8 mouse cellular contexts compared by ENCODE assay signal in genomic region chr17:87105941-87106340, GRCm38 (mm10). TPM values are rescaled to one million over a fixed set of nuclear protein-coding genes. Genes with fewer than 3 reads are reported as not detected.
DNase-seq lines count a peak whose midpoint lies in the region; ATAC-seq and TF ChIP-seq lines count a peak whose summit lies in the region.

No protein-coding gene starts in this region.

- TF ChIP-seq CTCF in embryonic fibroblast, embryonic 13.5 days (IDR thresholded peaks at IDR 0.05; ENCODE audit: borderline replicate concordance, insufficient read depth, low read length): no peak

- 87% methylated on average over 7 of the region's 7 CpGs for WGBS in hindbrain, embryonic 14.5 days
- WGBS in midbrain, embryonic 16.5 days: 83% methylated on average over 7 of the region's 7 CpGs

- peaks cover 66% of the 10 kb centered on the region for H3K4me1 ChIP-seq in megakaryocyte, embryonic 14.5 days
- peaks cover 13% of the 10 kb centered on the region for H3K4me1 ChIP-seq in embryonic fibroblast, embryonic 13.5 days (ENCODE audit: control insufficient read depth, insufficient read depth, low read length)
- H3K4me1 ChIP-seq in hindbrain, embryonic 14.5 days (replicated peaks; ENCODE audit: control insufficient read depth, insufficient read depth, low read length): peaks cover 19% of the 10 kb centered on the region
- H3K4me1 ChIP-seq in midbrain, embryonic 16.5 days (ENCODE audit: control insufficient read depth, insufficient read depth, low read length): peaks cover 22% of the 10 kb centered on the region

- H3K4me3 ChIP-seq in megakaryocyte, embryonic 14.5 days (replicated peaks): peak overlapping the region; percentile 97
- peak overlapping the region; percentile 60 for H3K4me3 ChIP-seq in embryonic fibroblast, embryonic 13.5 days (ENCODE audit: insufficient read depth, low read length)
- peak overlapping the region; percentile 68; the same call in 1 of the 2 replicates for H3K4me3 ChIP-seq in hindbrain, embryonic 14.5 days (replicated peaks; ENCODE audit: low read length)
- peak overlapping the region; percentile 79 for H3K4me3 ChIP-seq in midbrain, embryonic 16.5 days (ENCODE audit: low read depth, low read length)

- peaks cover 3% of the 10 kb centered on the region for H3K27me3 ChIP-seq in megakaryocyte, embryonic 14.5 days (replicated peaks)
- H3K27me3 ChIP-seq in hindbrain, embryonic 14.5 days (ENCODE audit: control insufficient read depth, insufficient read depth, low read length): no peaks in the 10 kb centered on the region
- no peaks in the 10 kb centered on the region for H3K27me3 ChIP-seq in midbrain, embryonic 16.5 days (ENCODE audit: control insufficient read depth, insufficient read depth, low read depth, low read length)

- peak overlapping the region; percentile 99 for H3K27ac ChIP-seq in embryonic fibroblast, embryonic 13.5 days (ENCODE audit: insufficient read depth, low read length)
- H3K27ac ChIP-seq in hindbrain, embryonic 14.5 days: peak overlapping the region; percentile 91; the same call in 1 of the 2 replicates
- peak overlapping the region; percentile 74 for H3K27ac ChIP-seq in midbrain, embryonic 16.5 days (ENCODE audit: low read length)

- intact Hi-C loops in left cerebral cortex, postnatal 25 days (cut with DNase I): loop anchor here (5.0 kb wide), 4 partner anchors 61 to 144 kb away; partner anchors contain the start of gene Rhoq

- DNase-seq in hindbrain, embryonic 14.5 days (ENCODE audit: low spot score): no peak
- DNase-seq in left cerebral cortex, postnatal 25 days (ENCODE audit: low spot score in 2 of 2): no peak
- no peak for DNase-seq in adrenal gland, adult 8-10 months

- ATAC-seq in megakaryocyte, adult 5-6 weeks (ENCODE audit: poor library complexity, severe bottlenecking): no peak
- no peak for ATAC-seq in hindbrain, embryonic 14.5 days (ENCODE audit: low FRiP score)
- ATAC-seq in midbrain, embryonic 16.5 days: no peak
- no peak for ATAC-seq in monocyte, adult 5-6 weeks (replicated peaks; ENCODE audit: insufficient number of reproducible peaks, low FRiP score, low TSS enrichment, poor library complexity, severe bottlenecking)

- peak overlapping the region; percentile 79 for H3K4me2 ChIP-seq in hindbrain, embryonic 14.5 days (replicated peaks)
- H3K4me2 ChIP-seq in midbrain, embryonic 16.5 days (ENCODE audit: low read length): peak overlapping the region; percentile 72

- peak overlapping the region; percentile 65; the same call in 1 of the 2 replicates for H3K9ac ChIP-seq in hindbrain, embryonic 14.5 days
- H3K9ac ChIP-seq in midbrain, embryonic 16.5 days (ENCODE audit: low read depth, low read length): peak overlapping the region; percentile 62; the same call in 1 of the 2 replicates

- H3K36me3 ChIP-seq in megakaryocyte, embryonic 14.5 days (replicated peaks; ENCODE audit: low read length): no peaks in the 10 kb centered on the region
- no peaks in the 10 kb centered on the region for H3K36me3 ChIP-seq in hindbrain, embryonic 14.5 days (replicated peaks; ENCODE audit: control insufficient read depth, insufficient read depth)
- H3K36me3 ChIP-seq in midbrain, embryonic 16.5 days (ENCODE audit: control insufficient read depth, insufficient read depth, low read length): no peaks in the 10 kb centered on the region

- H3K9me3 ChIP-seq in megakaryocyte, embryonic 14.5 days: peaks cover 7% of the 10 kb centered on the region; the same call in 1 of the 2 replicates
- H3K9me3 ChIP-seq in hindbrain, embryonic 14.5 days (ENCODE audit: control insufficient read depth, low read length): no peaks in the 10 kb centered on the region
- H3K9me3 ChIP-seq in midbrain, embryonic 16.5 days (replicated peaks; ENCODE audit: control insufficient read depth, low read length, poor library complexity, severe bottlenecking): no peaks in the 10 kb centered on the region

- TF ChIP-seq POLR2A in embryonic fibroblast, embryonic 13.5 days (IDR thresholded peaks at IDR 0.05; ENCODE audit: low read depth, low read length): no peak

RNA-seq across cellular contexts. Expression of gene Socs5, which starts 1.5 kb away (rescaled TPM):
- polyA plus RNA-seq in megakaryocyte, embryonic 14.5 days (2012; ENCODE audit: insufficient read depth, low replicate concordance): 5.0 and 6.6 TPM in 2 replicates
- 1.8 and 3.0 TPM in 2 replicates for total RNA-seq in megakaryocyte, adult 5-6 weeks (2015)
- total RNA-seq in megakaryocyte, adult 5-6 weeks (2017): 1.2 TPM in 2 replicates
- polyA plus RNA-seq in embryonic fibroblast, embryonic 13.5 days (2011; ENCODE audit: insufficient read length, low read depth, missing spikeins): 60.0 and 74.9 TPM in 2 replicates
- polyA plus RNA-seq in hindbrain, embryonic 14.5 days (2014; fragmentation: Nextera tagmentation; extraction: Ambion mirVana): 22.1 and 24.0 TPM in 2 replicates
- polyA plus RNA-seq in midbrain, embryonic 16.5 days (2015; fragmentation: Nextera tagmentation; extraction: Ambion mirVana): 14.4 and 14.5 TPM in 2 replicates
- 100 to 1,000 TPM; 104 to 107 TPM for total RNA-seq in left cerebral cortex, postnatal 25 days (2021)
- 4.6 to 13.5 TPM (median 6.5 TPM) in 3 replicates for total RNA-seq in monocyte, adult 5-6 weeks (2017)
- total RNA-seq in adrenal gland, adult 8-10 months (2022): 100 to 1,000 TPM in 1 of 4 experiments, 10 to 100 TPM in 3; 72.2 to 108 (median 96.0) TPM
